Mouse (Mus musculus): Measurements from ENCODE around the gene Bhlhe41. TPM values are rescaled to one million over a fixed set of nuclear protein-coding genes. Genes with fewer than 3 reads are reported as not detected.

The Bhlhe41 gene
- polyA plus RNA-seq, 1 experiment from 2014 or later: 2.7 TPM

Other genes starting within 250 kb of the Bhlhe41 start
- not detected in 2 replicates for gene Tuba3b, start 249.8 kb downstream of the Bhlhe41 start, polyA plus RNA-seq (2015; fragmentation: Nextera tagmentation; extraction: Ambion mirVana)
- gene Rassf8, start 118.8 kb downstream of the Bhlhe41 start, polyA plus RNA-seq (2015; fragmentation: Nextera tagmentation; extraction: Ambion mirVana): 13.2 and 14.0 TPM in 2 replicates
- 16.4 and 16.5 TPM in 2 replicates for gene Sspn, start 66.1 kb upstream of the Bhlhe41 start, polyA plus RNA-seq (2015; fragmentation: Nextera tagmentation; extraction: Ambion mirVana)